Mouse (Mus musculus): Measurements from ENCODE around the gene Leng9.

- no peak for TF ChIP-seq CTCF (IDR thresholded peaks at IDR 0.05; ENCODE audit: borderline replicate concordance, control insufficient read depth, extremely low read depth, insufficient read depth, low read length, poor library complexity)
- no peak for TF ChIP-seq POLR2A (IDR thresholded peaks at IDR 0.05; ENCODE audit: control insufficient read depth, extremely low read depth, insufficient read depth, low read length, poor library complexity)
Measured at GRCm38 (mm10) chr7:4150811-4151221, 642 bp upstream of the Leng9 start.

Data from thymus, adult 2 months (tissue).